Mouse (Mus musculus) G1E (cell line): ENCODE data around the gene Cenpf.

Experiments
- CTCF ChIP-seq: IDR thresholded peaks from 2 replicates; pipeline ENCODE4 v1.5.1; 2012; ENCODE audit warnings: low read depth, low read length, inconsistent platforms, mixed read lengths
- TAL1 ChIP-seq: conservative IDR thresholded peaks from 2 replicates; pipeline ENCODE4 v1.6.1; 2012; ENCODE audit warnings: low read depth, low read length, inconsistent platforms, mixed read lengths

DNA sequence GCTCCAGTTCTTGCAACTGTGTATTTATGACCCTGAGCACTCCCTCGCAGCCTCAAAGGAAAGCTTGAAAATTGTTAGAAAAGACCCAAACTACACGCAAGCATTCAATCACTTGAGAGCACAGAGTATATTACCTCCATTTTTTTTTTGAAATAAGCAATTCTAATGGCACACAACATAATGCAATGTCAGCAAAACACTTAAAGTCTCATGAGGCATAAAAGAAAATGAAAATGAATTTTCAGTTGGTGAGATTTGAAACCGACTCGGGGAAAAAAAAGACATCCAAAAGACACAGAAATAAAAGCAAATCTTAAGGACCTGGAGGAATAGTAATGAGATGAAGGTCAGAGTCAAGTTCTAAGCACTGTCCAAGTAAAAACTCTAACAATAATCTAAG is 11.9 kb downstream of the Cenpf start:
- TF ChIP-seq CTCF (no peak), TAL1 (no peak)
